Mouse (Mus musculus) brain, embryonic 14.5 days (tissue): ENCODE measurements at regions not wholly inside any gene's neighbourhood (a gene's known extent, or its start where the extent isn't known, plus 50 kb on each side); places are given as distances from the start of the nearest gene placed in this dataset.

ENCODE experiments used
- CTCF ChIP-seq: fragments of 200-500 bp; IDR thresholded peaks from 2 replicates; pipeline ENCODE4 v1.5.1; 2012; ENCODE audit warnings: inconsistent platforms, mild to moderate bottlenecking, moderate library complexity, borderline replicate concordance; ENCODE audit not compliant: insufficient read depth, insufficient read length; ENCODE audit errors: extremely low read depth
- POLR2A ChIP-seq: fragments of 200-500 bp; IDR thresholded peaks from 2 replicates; pipeline ENCODE4 v1.6.1; 2012; ENCODE audit warnings: mild to moderate bottlenecking, inconsistent platforms, borderline replicate concordance; ENCODE audit not compliant: poor library complexity, insufficient read depth, insufficient read length, severe bottlenecking; ENCODE audit errors: extremely low read depth

DNA sequence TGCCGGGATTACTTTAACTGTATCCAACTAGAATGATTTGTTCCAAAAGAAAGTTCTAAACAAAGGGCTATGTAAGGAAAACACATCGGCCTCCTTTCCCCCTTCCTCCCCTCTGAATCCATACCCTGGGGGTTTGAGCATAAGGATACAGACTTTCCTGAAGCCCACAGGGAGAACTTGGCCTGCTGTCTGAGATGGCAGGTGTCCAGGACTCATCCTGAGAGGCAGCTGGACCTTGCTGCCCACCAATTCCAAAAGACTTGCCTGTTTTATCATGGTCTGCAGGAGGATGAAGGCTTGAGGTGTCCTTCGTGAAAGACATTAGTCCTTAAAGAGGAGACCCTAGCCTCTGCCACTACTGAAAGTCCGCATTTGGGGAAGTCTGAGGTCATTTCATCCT is 94.0 kb upstream of the A230072I06Rik start:
- no peak for TF ChIP-seq CTCF
- no peak for TF ChIP-seq POLR2A
